In the genomic region with DNA sequence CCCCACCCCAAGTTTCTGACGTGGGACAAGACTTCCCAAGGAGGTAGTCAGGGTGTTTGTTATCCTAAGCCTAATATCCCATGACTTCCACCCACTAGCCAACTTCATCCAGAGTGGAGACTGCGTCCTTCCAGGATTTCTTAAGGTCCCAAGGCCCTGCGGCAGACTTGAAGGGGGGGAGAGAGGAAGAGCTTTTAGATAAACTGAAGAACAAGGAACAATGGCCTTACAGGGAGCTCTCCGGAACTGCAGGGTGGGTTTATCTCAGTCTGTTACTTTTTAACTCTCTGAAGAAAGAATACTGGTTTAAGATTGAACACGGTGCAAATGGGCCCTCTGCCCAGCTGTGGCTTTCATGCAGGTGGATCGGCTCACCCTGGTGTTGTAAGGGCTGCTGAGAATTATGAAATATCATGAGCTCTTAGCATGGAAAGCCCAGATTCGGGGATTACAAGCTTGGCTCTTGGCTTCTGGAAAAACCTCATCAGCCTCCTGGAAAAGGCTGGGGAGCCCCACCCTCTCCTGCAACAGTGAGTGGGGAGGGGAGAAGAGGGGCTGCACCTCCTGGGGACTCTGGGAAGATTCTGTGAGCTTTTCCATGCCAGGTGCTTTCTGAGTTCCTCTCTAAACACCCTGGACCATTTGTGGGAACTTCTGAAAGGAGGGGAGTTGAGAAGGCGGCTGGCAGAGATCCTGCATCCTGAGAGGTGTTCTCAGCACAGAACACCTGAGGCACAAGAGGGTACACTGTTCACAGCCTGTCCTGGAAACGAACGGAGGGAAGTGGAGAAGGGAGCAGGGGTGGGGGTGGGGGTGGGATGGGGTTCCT, we compare ENCODE assay signal across 9 mouse cellular contexts. TPM values are rescaled to one million over a fixed set of nuclear protein-coding genes. Genes with fewer than 3 reads are reported as not detected.
DNase-seq lines count a peak whose midpoint lies in the region; ATAC-seq lines count a peak whose summit lies in the region.
"Had no signal": no experiment of that assay in that cellular context is flagged by ENCODE, and none has a peak within 500 bp of the region (broad histone marks: within the 10 kb centered on the region; RNA-seq: fewer than 3 reads in every experiment).

No protein-coding gene starts in this region.

- peaks cover 25% of the 10 kb centered on the region for H3K27me3 ChIP-seq in liver, embryonic 11.5 days (replicated peaks; ENCODE audit: control insufficient read depth, insufficient read depth, low read length)
- no peaks in the 10 kb centered on the region for H3K27me3 ChIP-seq in heart, embryonic 16.5 days (ENCODE audit: control insufficient read depth, insufficient read depth, low read length)
- H3K27me3 ChIP-seq in kidney, embryonic 16.5 days (ENCODE audit: insufficient read depth, low read length), result no peaks in the 10 kb centered on the region; the same call in 1 of the 2 replicates

- no peaks in the 10 kb centered on the region for H3K9me3 ChIP-seq in liver, embryonic 11.5 days (ENCODE audit: control insufficient read depth, low read length)
- H3K9me3 ChIP-seq in heart, embryonic 16.5 days (replicated peaks; ENCODE audit: control insufficient read depth, low read length), result 0 out of 2 replicates have a peak, but pooled peaks cover 3% of the 10 kb centered on the region
- H3K9me3 ChIP-seq in kidney, embryonic 16.5 days (ENCODE audit: low read length), result no peaks in the 10 kb centered on the region

- no peak overlapping the region for H3K9ac ChIP-seq in liver, embryonic 11.5 days (ENCODE audit: low read depth, low read length)
- H3K9ac ChIP-seq in heart, embryonic 16.5 days (ENCODE audit: low read length), result peak overlapping the region; percentile 82
- peak overlapping the region; percentile 32 for H3K9ac ChIP-seq in kidney, embryonic 16.5 days (replicated peaks; ENCODE audit: low read length)

- 53% methylated on average over 10 of the region's 10 CpGs for WGBS in liver, embryonic 11.5 days
- 27% methylated on average over 10 of the region's 10 CpGs for WGBS in heart, embryonic 16.5 days
- WGBS in kidney, embryonic 16.5 days, result 59% methylated on average over 10 of the region's 10 CpGs

- ATAC-seq in liver, embryonic 11.5 days (replicated peaks; ENCODE audit: low FRiP score), result no peak
- no peak for ATAC-seq in heart, embryonic 16.5 days (replicated peaks; ENCODE audit: extremely low read depth, insufficient read depth, low FRiP score)
- no peak for ATAC-seq in kidney, embryonic 16.5 days (ENCODE audit: low FRiP score, low TSS enrichment)
- ATAC-seq: forebrain, embryonic 14.5 days had no signal

- no peak for DNase-seq in liver, embryonic 11.5 days (ENCODE audit: low spot score)
- no peak for DNase-seq in liver
- DNase-seq in lung, postnatal 36 days, result peak; percentile 80
- DNase-seq in cerebellum, adult 9-10 months, result no peak
- no peak for DNase-seq in adrenal gland, adult 2 months
- DNase-seq: thymus, postnatal 25 days had no signal

- H3K36me3 ChIP-seq in liver, embryonic 11.5 days (ENCODE audit: control insufficient read depth, insufficient read depth, low read length), result peaks cover 14% of the 10 kb centered on the region
- peaks cover 29% of the 10 kb centered on the region for H3K36me3 ChIP-seq in heart, embryonic 16.5 days (ENCODE audit: control insufficient read depth, insufficient read depth)
- peaks cover 23% of the 10 kb centered on the region for H3K36me3 ChIP-seq in kidney, embryonic 16.5 days (ENCODE audit: insufficient read depth, low read length)

- no peak overlapping the region for H3K4me3 ChIP-seq in liver, embryonic 11.5 days (ENCODE audit: low read depth, low read length)
- peak overlapping the region; percentile 65 for H3K4me3 ChIP-seq in heart, embryonic 16.5 days (ENCODE audit: low read length)
- peak overlapping the region; percentile 53 for H3K4me3 ChIP-seq in kidney, embryonic 16.5 days (ENCODE audit: low read length)

- peaks cover 15% of the 10 kb centered on the region; the same call in 1 of the 2 replicates for H3K4me1 ChIP-seq in liver, embryonic 11.5 days (replicated peaks; ENCODE audit: control insufficient read depth, insufficient read depth, low read length)
- H3K4me1 ChIP-seq in heart, embryonic 16.5 days (ENCODE audit: control insufficient read depth, insufficient read depth, low read length), result peaks cover 53% of the 10 kb centered on the region
- H3K4me1 ChIP-seq in kidney, embryonic 16.5 days (ENCODE audit: insufficient read depth, low read length), result peaks cover 50% of the 10 kb centered on the region

- H3K4me2 ChIP-seq in liver, embryonic 11.5 days, result peak overlapping the region; percentile 71
- peak overlapping the region; percentile 71 for H3K4me2 ChIP-seq in heart, embryonic 16.5 days (ENCODE audit: low read depth, low read length)
- H3K4me2 ChIP-seq in kidney, embryonic 16.5 days (replicated peaks; ENCODE audit: low read depth, low read length), result peak overlapping the region; percentile 91

- no peak overlapping the region for H3K27ac ChIP-seq in liver, embryonic 11.5 days (ENCODE audit: low read depth, low read length)
- H3K27ac ChIP-seq in heart, embryonic 16.5 days (ENCODE audit: low read length), result peak overlapping the region; percentile 96
- H3K27ac ChIP-seq in kidney, embryonic 16.5 days (ENCODE audit: low read length), result no peak overlapping the region

RNA-seq across cellular contexts. Expression of gene Kcne1, which starts 38.7 kb away (rescaled TPM):
- 0.05 TPM in 1 of 2 replicates, not detected in the other for polyA plus RNA-seq in liver, embryonic 11.5 days (2014; fragmentation: Nextera tagmentation; extraction: Ambion mirVana)
- 166 and 187 TPM in 2 replicates for polyA plus RNA-seq in heart, embryonic 16.5 days (2015; fragmentation: Nextera tagmentation; extraction: Ambion mirVana)
- 2.8 and 3.7 TPM in 2 replicates for polyA plus RNA-seq in kidney, embryonic 16.5 days (2015; fragmentation: Nextera tagmentation; extraction: Ambion mirVana)
- under 1 TPM in 1 of 2 experiments, not detected in 1; 0.17 TPM for total RNA-seq in adrenal gland, adult 2 months (2021)
- 0.41 TPM in 1 of 2 replicates, not detected in the other for polyA plus RNA-seq in adrenal gland, adult 2 months (2012; rRNA removed)

Comparison
In these comparisons a context has a peak if more than half of its experiments do, and no peak if none do; other contexts are left out.
1. RNA of gene Kcne1, which starts 38.7 kb away (polyA plus RNA-seq): 166 to 187 TPM in heart, embryonic 16.5 days; 2.8 to 3.7 TPM in kidney, embryonic 16.5 days, 0.05 TPM in liver, embryonic 11.5 days and 0.41 TPM in adrenal gland, adult 2 months; every median in the first group is over 10 times any median in the second.
2. Peak in every context shown above with its lines, with median percentiles within 50 percentile points of each other: H3K4me2 ChIP-seq.